Mouse (Mus musculus): Measurements from ENCODE around the gene Ovol3. TPM values are rescaled to one million over a fixed set of nuclear protein-coding genes. Genes with fewer than 3 reads are reported as not detected.

The Ovol3 gene
- polyA plus RNA-seq, 1 experiment from 2014 or later, result not detected

GRCm38 (mm10) chr7:30232631-30233148 is 2.8 kb downstream of the Ovol3 start:
- peak; percentile 25 for ATAC-seq (ENCODE audit: low FRiP score)
- Histone ChIP-seq H3K4me1 (ENCODE audit: control insufficient read depth, insufficient read depth, low read length) (peaks cover 10% of the 10 kb centered on the region), H3K27me3 (ENCODE audit: control insufficient read depth, insufficient read depth, low read length) (no peaks in the 10 kb centered on the region), H3K4me3 (ENCODE audit: low read depth, low read length) (peak overlapping the region; percentile 72), H3K36me3 (ENCODE audit: control insufficient read depth, insufficient read depth, low read length) (peaks cover 3% of the 10 kb centered on the region; the same call in 1 of the 2 replicates), H3K4me2 (peak overlapping the region; percentile 52), H3K27ac (ENCODE audit: low read depth, low read length) (peak overlapping the region; percentile 88), H3K9me3 (ENCODE audit: control insufficient read depth, low read length) (no peaks in the 10 kb centered on the region), H3K9ac (ENCODE audit: low read length) (peak overlapping the region; percentile 69)
- peak; percentile 94 for DNase-seq (ENCODE audit: low spot score, missing footprints)
- 7% methylated on average over 24 of the region's 24 CpGs for WGBS

- peaks cover 3% of the 10 kb centered on the region; the same call in 1 of the 2 replicates for H3K36me3 ChIP-seq (ENCODE audit: control insufficient read depth, insufficient read depth, low read length)
- ATAC-seq (ENCODE audit: low FRiP score) (peak; percentile 95), DNase-seq (ENCODE audit: low spot score, missing footprints) (peak; percentile 99)
- no peaks in the 10 kb centered on the region for H3K27me3 ChIP-seq (ENCODE audit: control insufficient read depth, insufficient read depth, low read length)
- under 1% methylated on average over 67 of the region's 67 CpGs for WGBS
- H3K4me3 ChIP-seq (ENCODE audit: low read depth, low read length), result peak within 1 kb of the TSS; percentile 72
- peak within 1 kb of the TSS; percentile 88 for H3K27ac ChIP-seq (ENCODE audit: low read depth, low read length)
- peak within 1 kb of the TSS; percentile 69 for H3K9ac ChIP-seq (ENCODE audit: low read length)
- no peaks in the 10 kb centered on the region for H3K9me3 ChIP-seq (ENCODE audit: control insufficient read depth, low read length)
- H3K4me1 ChIP-seq (ENCODE audit: control insufficient read depth, insufficient read depth, low read length), result peaks cover 10% of the 10 kb centered on the region
- peak within 1 kb of the TSS; percentile 75 for H3K4me2 ChIP-seq
These were observed 3.7 kb downstream of the Ovol3 start, which contains the start of the genes Polr2i and Tbcb for GRCm38 (mm10) chr7:30231669-30232454. Polr2i (plus strand) TSS chr7:30231948. Tbcb (minus strand) TSS chr7:30232272.

- DNase-seq (ENCODE audit: low spot score, missing footprints), result no peak
- Histone ChIP-seq H3K4me2 (peak overlapping the region; percentile 75), H3K9ac (ENCODE audit: low read length) (peak overlapping the region; percentile 69), H3K4me1 (ENCODE audit: control insufficient read depth, insufficient read depth, low read length) (peaks cover 10% of the 10 kb centered on the region), H3K27me3 (ENCODE audit: control insufficient read depth, insufficient read depth, low read length) (no peaks in the 10 kb centered on the region), H3K4me3 (ENCODE audit: low read depth, low read length) (peak overlapping the region; percentile 72), H3K27ac (ENCODE audit: low read depth, low read length) (peak overlapping the region; percentile 88; the same call in 1 of the 2 replicates), H3K9me3 (ENCODE audit: control insufficient read depth, low read length) (no peaks in the 10 kb centered on the region), H3K36me3 (ENCODE audit: control insufficient read depth, insufficient read depth, low read length) (peaks cover 5% of the 10 kb centered on the region; the same call in 1 of the 2 replicates)
- peak; percentile 62 for ATAC-seq (ENCODE audit: low FRiP score)
- WGBS, result 0% methylated on average over 16 of the region's 16 CpGs
These were observed 4.2 kb downstream of the Ovol3 start for GRCm38 (mm10) chr7:30231328-30231668.

- Histone ChIP-seq H3K27ac (ENCODE audit: low read depth, low read length) (no peak overlapping the region), H3K4me3 (ENCODE audit: low read depth, low read length) (no peak overlapping the region), H3K4me2 (no peak overlapping the region), H3K9ac (ENCODE audit: low read length) (no peak overlapping the region), H3K4me1 (ENCODE audit: control insufficient read depth, insufficient read depth, low read length) (peaks cover 5% of the 10 kb centered on the region; the same call in 1 of the 2 replicates), H3K36me3 (ENCODE audit: control insufficient read depth, insufficient read depth, low read length) (peaks cover 16% of the 10 kb centered on the region), H3K9me3 (ENCODE audit: control insufficient read depth, low read length) (no peaks in the 10 kb centered on the region), H3K27me3 (ENCODE audit: control insufficient read depth, insufficient read depth, low read length) (no peaks in the 10 kb centered on the region)
- 95% methylated on average over 12 of the region's 12 CpGs for WGBS
- DNase-seq (ENCODE audit: low spot score, missing footprints), result peak; percentile 69
- no peak for ATAC-seq (ENCODE audit: low FRiP score)
These were observed 11.3 kb downstream of the Ovol3 start for GRCm38 (mm10) chr7:30224206-30224605.

GRCm38 (mm10) chr7:30222205-30222604 is 13.3 kb downstream of the Ovol3 start:
- DNase-seq (ENCODE audit: low spot score, missing footprints) (no peak), ATAC-seq (ENCODE audit: low FRiP score) (no peak)
- H3K9ac ChIP-seq (ENCODE audit: low read length), result no peak overlapping the region
- H3K4me2 ChIP-seq, result no peak overlapping the region
- H3K4me1 ChIP-seq (ENCODE audit: control insufficient read depth, insufficient read depth, low read length), result peaks cover 7% of the 10 kb centered on the region; the same call in 1 of the 2 replicates
- no peaks in the 10 kb centered on the region for H3K9me3 ChIP-seq (ENCODE audit: control insufficient read depth, low read length)
- H3K36me3 ChIP-seq (ENCODE audit: control insufficient read depth, insufficient read depth, low read length), result peaks cover 16% of the 10 kb centered on the region
- 92% methylated on average over 5 of the region's 5 CpGs for WGBS
- H3K4me3 ChIP-seq (ENCODE audit: low read depth, low read length), result no peak overlapping the region
- no peaks in the 10 kb centered on the region for H3K27me3 ChIP-seq (ENCODE audit: control insufficient read depth, insufficient read depth, low read length)
- no peak overlapping the region for H3K27ac ChIP-seq (ENCODE audit: low read depth, low read length)

- H3K9me3 ChIP-seq (ENCODE audit: control insufficient read depth, low read length), result no peaks in the 10 kb centered on the region
- H3K27me3 ChIP-seq (ENCODE audit: control insufficient read depth, insufficient read depth, low read length), result no peaks in the 10 kb centered on the region
- H3K9ac ChIP-seq (ENCODE audit: low read length), result no peak overlapping the region
- WGBS, result 89% methylated on average over 3 of the region's 3 CpGs
- H3K36me3 ChIP-seq (ENCODE audit: control insufficient read depth, insufficient read depth, low read length), result peaks cover 15% of the 10 kb centered on the region
- no peak overlapping the region for H3K27ac ChIP-seq (ENCODE audit: low read depth, low read length)
- no peak overlapping the region for H3K4me3 ChIP-seq (ENCODE audit: low read depth, low read length)
- ATAC-seq (ENCODE audit: low FRiP score) (no peak), DNase-seq (ENCODE audit: low spot score, missing footprints) (peak; percentile 37)
- peaks cover 7% of the 10 kb centered on the region; the same call in 1 of the 2 replicates for H3K4me1 ChIP-seq (ENCODE audit: control insufficient read depth, insufficient read depth, low read length)
- no peak overlapping the region for H3K4me2 ChIP-seq
These were observed 14.1 kb downstream of the Ovol3 start for GRCm38 (mm10) chr7:30221433-30221832.

GRCm38 (mm10) chr7:30220008-30220356 is 15.5 kb downstream of the Ovol3 start:
- peak overlapping the region; percentile 55 for H3K9ac ChIP-seq (ENCODE audit: low read length)
- ATAC-seq (ENCODE audit: low FRiP score) (no peak), DNase-seq (ENCODE audit: low spot score, missing footprints) (peak; percentile 81)
- 26% methylated on average over 11 of the region's 11 CpGs for WGBS
- H3K4me1 ChIP-seq (ENCODE audit: control insufficient read depth, insufficient read depth, low read length), result peaks cover 7% of the 10 kb centered on the region; the same call in 1 of the 2 replicates
- peak overlapping the region; percentile 34 for H3K4me3 ChIP-seq (ENCODE audit: low read depth, low read length)
- H3K27ac ChIP-seq (ENCODE audit: low read depth, low read length), result no peak overlapping the region
- peak overlapping the region; percentile 57 for H3K4me2 ChIP-seq
- peaks cover 11% of the 10 kb centered on the region for H3K36me3 ChIP-seq (ENCODE audit: control insufficient read depth, insufficient read depth, low read length)
- H3K9me3 ChIP-seq (ENCODE audit: control insufficient read depth, low read length), result no peaks in the 10 kb centered on the region
- H3K27me3 ChIP-seq (ENCODE audit: control insufficient read depth, insufficient read depth, low read length), result no peaks in the 10 kb centered on the region

GRCm38 (mm10) chr7:30219293-30220007 is 16.1 kb downstream of the Ovol3 start:
- Histone ChIP-seq H3K27me3 (ENCODE audit: control insufficient read depth, insufficient read depth, low read length) (no peaks in the 10 kb centered on the region), H3K4me1 (ENCODE audit: control insufficient read depth, insufficient read depth, low read length) (peaks cover 7% of the 10 kb centered on the region; the same call in 1 of the 2 replicates), H3K4me3 (ENCODE audit: low read depth, low read length) (peak overlapping the region; percentile 34), H3K9me3 (ENCODE audit: control insufficient read depth, low read length) (no peaks in the 10 kb centered on the region), H3K4me2 (peak overlapping the region; percentile 57), H3K27ac (ENCODE audit: low read depth, low read length) (no peak overlapping the region), H3K36me3 (ENCODE audit: control insufficient read depth, insufficient read depth, low read length) (peaks cover 11% of the 10 kb centered on the region), H3K9ac (ENCODE audit: low read length) (peak overlapping the region; percentile 55)
- ATAC-seq (ENCODE audit: low FRiP score) (peak; percentile 57), DNase-seq (ENCODE audit: low spot score, missing footprints) (peak; percentile 94)
- WGBS, result 4% methylated on average over 16 of the region's 16 CpGs

Measured in midbrain, embryonic 11.5 days (tissue).